Mouse (Mus musculus) heart, adult 18-20 months (tissue): ENCODE measurements around the gene Rsad2. TPM values are rescaled to one million over a fixed set of nuclear protein-coding genes. Genes with fewer than 3 reads are reported as not detected.
"Not testable (repeated sequence)": the region's sequence is repeated elsewhere in the genome, so short reads cannot be mapped to it uniquely, and the experiment has no call there.

Experiments used
- DNase-seq, 2 experiments: peaks; one replicate each; pipeline ENCODE4 v3.0.0; 2021 to 2022; ENCODE audit warnings: mixed read lengths in 1 of 2
- long read RNA-seq, 2 experiments: library from polyadenylated mRNA; stranded (forward); transcript quantifications; one replicate each; pipeline ENCODE4 v2.0.0; 2021
- total RNA-seq, 2 experiments: library from RNA; stranded (reverse); gene quantifications; 2 replicates each; pipeline ENCODE4 v1.2.3; 2021

Rsad2 gene
- 1 to 10 TPM; 5.8 to 7.8 TPM for total RNA-seq
- long read RNA-seq, experiment 1, transcript Rsad2-201 (6 exons, 3,782 nt) = major isoform, 5 of 8 reads
- long read RNA-seq, experiment 1, partial matches to known transcripts = 1 of 8 reads
- long read RNA-seq, experiment 1, other reads (novel, unspliced or antisense) = 2 of 8 reads
- long read RNA-seq, experiment 2 = 0 reads

GRCm38 (mm10) chr12:26456028-26456698, at the start of gene Rsad2:
Gene Rsad2 (minus strand): TSS chr12:26456452.
- peak; percentile 79 to 87 for DNase-seq

GRCm38 (mm10) chr12:26501042-26501441, 44.8 kb upstream of the Rsad2 start:
- no peak for DNase-seq

GRCm38 (mm10) chr12:26489942-26490341, 33.7 kb upstream of the Rsad2 start:
- DNase-seq = no peak

- DNase-seq = no peak
These were observed 32.5 kb upstream of the Rsad2 start for GRCm38 (mm10) chr12:26488617-26489274.

- peak; percentile 15 to 36 for DNase-seq
These were observed 31.8 kb upstream of the Rsad2 start for GRCm38 (mm10) chr12:26487874-26488616.

- not testable (repeated sequence) for DNase-seq
These were observed 29.7 kb upstream of the Rsad2 start for GRCm38 (mm10) chr12:26485738-26486580.

GRCm38 (mm10) chr12:26478196-26479004, 22.1 kb upstream of the Rsad2 start:
- DNase-seq = peak; percentile 64 to 74

GRCm38 (mm10) chr12:26477198-26477597, 20.9 kb upstream of the Rsad2 start:
- no peak for DNase-seq

- DNase-seq = no peak
These were observed 17.5 kb upstream of the Rsad2 start for GRCm38 (mm10) chr12:26473746-26474145.

GRCm38 (mm10) chr12:26472770-26473481, 16.7 kb upstream of the Rsad2 start:
- no peak for DNase-seq

GRCm38 (mm10) chr12:26471376-26471775, 15.1 kb upstream of the Rsad2 start:
- no peak for DNase-seq

- no peak for DNase-seq
These were observed 13.8 kb upstream of the Rsad2 start for GRCm38 (mm10) chr12:26470042-26470409.

- DNase-seq = peak; percentile 90 to 91
These were observed 13.1 kb upstream of the Rsad2 start, which contains the start of gene Cmpk2 for GRCm38 (mm10) chr12:26469098-26470041. Gene Cmpk2 (plus strand): TSS chr12:26469204.

- no peak for DNase-seq
These were observed 9.3 kb upstream of the Rsad2 start for GRCm38 (mm10) chr12:26465600-26465999.

- DNase-seq = peak; percentile 49 to 72
These were observed 3.8 kb upstream of the Rsad2 start for GRCm38 (mm10) chr12:26460091-26460490.

GRCm38 (mm10) chr12:26454682-26455081, 1.6 kb downstream of the Rsad2 start:
- peak in 1 of 2 experiments; percentile 35 for DNase-seq

GRCm38 (mm10) chr12:26452951-26453350, 3.3 kb downstream of the Rsad2 start:
- no peak for DNase-seq

GRCm38 (mm10) chr12:26451150-26451549, 5.1 kb downstream of the Rsad2 start:
- DNase-seq = no peak

- no peak for DNase-seq
These were observed 6.8 kb downstream of the Rsad2 start for GRCm38 (mm10) chr12:26449483-26449882.
